Mouse (Mus musculus) thymus, adult 2 months (tissue): ENCODE results near the gene Gm20518.

Experiments
- CTCF ChIP-seq: fragments of 200-500 bp; IDR thresholded peaks from 2 replicates; pipeline ENCODE4 v1.5.1; 2012; ENCODE audit warnings: mild to moderate bottlenecking, control low read depth, low read length, moderate library complexity, borderline replicate concordance; ENCODE audit not compliant: control insufficient read depth, poor library complexity, insufficient read depth; ENCODE audit errors: extremely low read depth
- POLR2A ChIP-seq: fragments of 200-500 bp; IDR thresholded peaks from 2 replicates; pipeline ENCODE4 v1.6.1; 2012; ENCODE audit warnings: mild to moderate bottlenecking, low read length, control low read depth, moderate library complexity; ENCODE audit not compliant: control insufficient read depth, poor library complexity, insufficient read depth; ENCODE audit errors: extremely low read depth

DNA sequence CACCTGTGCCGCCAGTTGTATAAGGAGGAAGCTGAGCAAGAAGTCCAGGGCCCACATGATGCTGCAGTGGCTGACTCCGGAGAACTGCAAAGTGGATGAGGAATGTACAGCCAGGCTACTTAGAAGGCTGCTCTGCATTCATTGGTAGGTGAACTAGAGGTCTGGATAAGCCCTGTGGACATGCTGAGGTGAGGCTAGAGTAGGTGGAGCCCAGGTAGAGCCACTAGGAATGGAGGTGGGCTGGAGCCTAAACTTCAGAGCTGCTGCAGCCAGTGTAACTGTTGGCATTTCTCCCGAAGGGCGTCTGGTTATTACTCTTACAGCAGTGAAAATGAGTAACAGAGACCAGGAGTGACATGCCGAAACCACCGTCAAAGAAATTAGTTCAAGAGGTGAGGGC, 53.4 kb downstream of the Gm20518 start, which contains the start of gene Car15:
- TF ChIP-seq CTCF (no peak), POLR2A (no peak)
